Comparison of ENCODE assay signal across 9 mouse cellular contexts in the genomic region with DNA sequence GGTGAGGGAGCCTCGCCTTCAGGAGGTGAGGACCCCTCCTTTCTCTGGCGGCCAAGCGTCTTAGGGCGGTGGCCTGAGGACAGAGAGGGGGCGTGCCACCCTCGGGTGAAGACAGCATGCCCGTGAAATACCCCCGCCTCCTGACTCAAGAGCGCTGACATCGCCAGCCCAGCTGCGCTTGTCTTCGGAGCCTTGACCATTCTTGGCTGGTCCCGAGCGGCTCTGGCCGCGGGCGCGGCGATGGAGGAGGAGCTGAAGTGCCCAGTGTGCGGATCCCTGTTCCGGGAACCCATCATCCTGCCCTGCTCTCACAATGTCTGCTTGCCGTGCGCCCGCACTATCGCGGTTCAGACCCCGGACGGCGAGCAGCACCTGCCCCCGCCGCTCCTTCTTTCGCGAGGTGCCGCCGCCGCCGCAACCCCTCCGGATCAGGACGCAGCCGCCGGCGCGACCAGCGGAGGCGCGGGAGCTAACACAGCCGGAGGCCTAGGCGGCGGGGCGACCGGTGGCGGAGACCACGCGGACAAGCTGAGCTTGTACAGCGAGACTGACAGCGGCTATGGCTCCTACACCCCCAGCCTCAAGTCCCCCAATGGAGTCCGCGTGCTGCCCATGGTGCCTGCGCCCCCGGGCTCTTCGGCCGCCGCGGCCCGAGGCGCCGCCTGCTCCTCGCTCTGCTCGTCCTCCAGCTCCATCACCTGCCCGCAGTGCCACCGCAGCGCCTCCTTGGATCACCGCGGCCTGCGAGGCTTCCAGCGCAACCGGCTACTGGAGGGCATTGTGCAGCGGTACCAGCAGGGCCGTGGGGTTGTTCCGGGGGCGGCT. TPM values are rescaled to one million over a fixed set of nuclear protein-coding genes. Genes with fewer than 3 reads are reported as not detected.
DNase-seq lines count a peak whose midpoint lies in the region; ATAC-seq and TF ChIP-seq lines count a peak whose summit lies in the region.
"Had no signal": no experiment of that assay in that cellular context is flagged by ENCODE, and none has a peak within 500 bp of the region (broad histone marks: within the 10 kb centered on the region; RNA-seq: fewer than 3 reads in every experiment).

No protein-coding gene starts in this region.

- H3K9ac ChIP-seq in heart, embryonic 16.5 days (ENCODE audit: low read length) = no peak overlapping the region
- H3K9ac ChIP-seq in liver, postnatal 0 days (replicated peaks) = no peak overlapping the region
- H3K9ac ChIP-seq in stomach, postnatal 0 days (ENCODE audit: low read length) = no peak overlapping the region

- peak; percentile 83 for DNase-seq in heart, adult 11 months
- no peak for DNase-seq in heart, postnatal 14 days
- DNase-seq in thymus, postnatal 14 days = peak; percentile 6
- no peak for DNase-seq in thymus, postnatal 0 days (ENCODE audit: low spot score)
- DNase-seq in liver, postnatal 0 days = no peak
- no peak for DNase-seq in stomach, postnatal 0 days (ENCODE audit: low spot score)

- peak overlapping the region; percentile 69 for H3K4me3 ChIP-seq in heart, embryonic 16.5 days (ENCODE audit: low read length)
- peak overlapping the region; percentile 49 for H3K4me3 ChIP-seq in liver, postnatal 0 days (ENCODE audit: low read depth, low read length)
- H3K4me3 ChIP-seq in stomach, postnatal 0 days (ENCODE audit: low read depth, low read length) = peak overlapping the region; percentile 51

- H3K9me3 ChIP-seq in heart, embryonic 16.5 days (replicated peaks; ENCODE audit: control insufficient read depth, low read length) = no peaks in the 10 kb centered on the region
- H3K9me3 ChIP-seq in liver, postnatal 0 days (ENCODE audit: low read length) = no peaks in the 10 kb centered on the region
- H3K9me3 ChIP-seq in stomach, postnatal 0 days (ENCODE audit: control insufficient read depth, low read length) = no peaks in the 10 kb centered on the region

- WGBS in heart, embryonic 16.5 days = 1% methylated on average over 79 of the region's 81 CpGs
- WGBS in liver, postnatal 0 days (ENCODE audit: insufficient replicate concordance) = 4% methylated on average over 71 of the region's 81 CpGs
- under 1% methylated on average over 75 of the region's 81 CpGs for WGBS in stomach, postnatal 0 days

- H3K27ac ChIP-seq in heart, embryonic 16.5 days (ENCODE audit: low read length) = no peak overlapping the region
- no peak overlapping the region for H3K27ac ChIP-seq in liver, postnatal 0 days (ENCODE audit: low read depth)
- no peak overlapping the region for H3K27ac ChIP-seq in stomach, postnatal 0 days (replicated peaks)

- peak overlapping the region; percentile 100 for H3K4me2 ChIP-seq in heart, embryonic 16.5 days (ENCODE audit: low read depth, low read length)
- H3K4me2 ChIP-seq in liver, postnatal 0 days (ENCODE audit: low read depth, low read length) = peak overlapping the region; percentile 76
- H3K4me2 ChIP-seq in stomach, postnatal 0 days (replicated peaks; ENCODE audit: low read depth) = peak overlapping the region; percentile 96

- no peak for TF ChIP-seq EP300 in liver, postnatal 0 days (IDR thresholded peaks at IDR 0.05; ENCODE audit: low read depth)
- no peak for TF ChIP-seq EP300 in stomach, postnatal 0 days (optimal IDR thresholded peaks at IDR 0.05)

- TF ChIP-seq CTCF in liver, postnatal 0 days (IDR thresholded peaks at IDR 0.05; ENCODE audit: low read depth) = no peak
- no peak for TF ChIP-seq CTCF in stomach, postnatal 0 days (IDR thresholded peaks at IDR 0.05; ENCODE audit: low read depth)

- no peaks in the 10 kb centered on the region for H3K36me3 ChIP-seq in heart, embryonic 16.5 days (ENCODE audit: control insufficient read depth, insufficient read depth)
- no peaks in the 10 kb centered on the region for H3K36me3 ChIP-seq in liver, postnatal 0 days (replicated peaks; ENCODE audit: insufficient read depth, low read length)
- no peaks in the 10 kb centered on the region for H3K36me3 ChIP-seq in stomach, postnatal 0 days (ENCODE audit: control insufficient read depth, insufficient read depth, low read length)

- H3K27me3 ChIP-seq in heart, embryonic 16.5 days (ENCODE audit: control insufficient read depth, insufficient read depth, low read length) = peaks cover 33% of the 10 kb centered on the region
- peaks cover 55% of the 10 kb centered on the region for H3K27me3 ChIP-seq in liver, postnatal 0 days (ENCODE audit: insufficient read depth, low read length)
- peaks cover 24% of the 10 kb centered on the region for H3K27me3 ChIP-seq in stomach, postnatal 0 days (ENCODE audit: control insufficient read depth, insufficient read depth, low read length)

- no peak for ATAC-seq in heart, embryonic 16.5 days (replicated peaks; ENCODE audit: extremely low read depth, insufficient read depth, low FRiP score)
- ATAC-seq in liver, postnatal 0 days = 0 out of 2 replicates have a peak, but pooled peaks have one; percentile 4
- 0 out of 2 replicates have a peak, but pooled peaks have one; percentile 21 for ATAC-seq in stomach, postnatal 0 days (ENCODE audit: low FRiP score, low TSS enrichment)
- ATAC-seq in inflammation-experienced regulatory T-cells, adult 6 months = no peak

- H3K4me1 ChIP-seq in heart, embryonic 16.5 days (ENCODE audit: control insufficient read depth, insufficient read depth, low read length) = peaks cover 25% of the 10 kb centered on the region
- peaks cover 25% of the 10 kb centered on the region for H3K4me1 ChIP-seq in liver, postnatal 0 days (ENCODE audit: insufficient read depth)
- 0 out of 2 replicates have a peak, but pooled peaks cover 4% of the 10 kb centered on the region for H3K4me1 ChIP-seq in stomach, postnatal 0 days (replicated peaks; ENCODE audit: control insufficient read depth, insufficient read depth)

- intact Hi-C loops in heart, postnatal 14 days (cut with DNase I) = no loop called here

RNA-seq across cellular contexts. Expression of a gene that starts 1.0 kb away (rescaled TPM):
- total RNA-seq in heart, postnatal 14 days (2021) = under 1 TPM; 0.37 to 0.84 TPM
- not detected in 2 replicates for polyA plus RNA-seq in thymus, postnatal 0 days (2015; fragmentation: Nextera tagmentation; extraction: Ambion mirVana)
- 0.14 and 0.17 TPM in 2 replicates for polyA plus RNA-seq in heart, embryonic 16.5 days (2015; fragmentation: Nextera tagmentation; extraction: Ambion mirVana)
- 0.05 and 0.06 TPM in 2 replicates for polyA plus RNA-seq in liver, postnatal 0 days (2015; fragmentation: Nextera tagmentation; extraction: Ambion mirVana)
- 0.23 and 0.33 TPM in 2 replicates for polyA plus RNA-seq in stomach, postnatal 0 days (2015; fragmentation: Nextera tagmentation; extraction: Ambion mirVana)
- polyA plus RNA-seq in inflammation-experienced regulatory T-cells, adult 6 months (2017; shearing (Covaris generic)) = not detected
- total RNA-seq: MEL had no signal

RNA-seq across cellular contexts. Expression of a gene that starts 42.2 kb away (rescaled TPM):
- 1 to 10 TPM; 1.8 to 1.9 TPM for total RNA-seq in heart, postnatal 14 days (2021)
- polyA plus RNA-seq in thymus, postnatal 0 days (2015; fragmentation: Nextera tagmentation; extraction: Ambion mirVana) = 6.1 and 7.7 TPM in 2 replicates
- polyA plus RNA-seq in heart, embryonic 16.5 days (2015; fragmentation: Nextera tagmentation; extraction: Ambion mirVana) = 1.6 and 1.9 TPM in 2 replicates
- polyA plus RNA-seq in liver, postnatal 0 days (2015; fragmentation: Nextera tagmentation; extraction: Ambion mirVana) = 3.7 and 5.6 TPM in 2 replicates
- 12.5 and 13.0 TPM in 2 replicates for polyA plus RNA-seq in stomach, postnatal 0 days (2015; fragmentation: Nextera tagmentation; extraction: Ambion mirVana)
- under 1 TPM in 2 of 3 experiments, not detected in 1; 0.75 to 0.80 TPM for polyA plus RNA-seq in inflammation-experienced regulatory T-cells, adult 6 months (2017; shearing (Covaris generic))

Comparison
In these comparisons a context has a peak if more than half of its experiments do, and no peak if none do; other contexts are left out.
1. DNase-seq: peak in heart, adult 11 months (single experiment) and thymus, postnatal 14 days (single experiment); none in heart, postnatal 14 days (0 of 2), thymus, postnatal 0 days (single experiment), liver, postnatal 0 days (single experiment) and stomach, postnatal 0 days (single experiment).
2. ATAC-seq: peak in liver, postnatal 0 days (single experiment) and stomach, postnatal 0 days (single experiment); none in heart, embryonic 16.5 days (single experiment) and inflammation-experienced regulatory T-cells, adult 6 months (single experiment).
3. Peak in every context shown above with its lines, with median percentiles within 50 percentile points of each other: H3K4me2 ChIP-seq and H3K4me3 ChIP-seq.